Mouse (Mus musculus) CH12F3 (cell line): ENCODE results near the gene Chil1.

Source experiments
- in situ Hi-C: fragments of 300-500 bp; cut with MboI; formaldehyde crosslinking; loops from 2 replicates; pipeline ENCODE4 v1.14.3; 2020; ENCODE audit warnings: low sequenced_read_pairs

The Chil1 gene

GRCm38 (mm10) chr1:134182025-134182424 lies at the start of gene Chil1:
Chil1 (plus strand) TSS chr1:134182176.
- in situ Hi-C loops: no loop called here

- in situ Hi-C loops: no loop called here
Observed at GRCm38 (mm10) chr1:134133316-134133715, 48.7 kb upstream of the Chil1 start.

- in situ Hi-C loops: no loop called here
Observed at GRCm38 (mm10) chr1:134136351-134136750, 45.6 kb upstream of the Chil1 start.

- in situ Hi-C loops: no loop called here
Observed at GRCm38 (mm10) chr1:134138424-134138823, 43.6 kb upstream of the Chil1 start.

GRCm38 (mm10) chr1:134142363-134142794 lies 39.6 kb upstream of the Chil1 start:
- in situ Hi-C loops: no loop called here

- in situ Hi-C loops: no loop called here
Observed at GRCm38 (mm10) chr1:134146066-134146465, 35.9 kb upstream of the Chil1 start.

GRCm38 (mm10) chr1:134150076-134150475 lies 31.9 kb upstream of the Chil1 start:
- in situ Hi-C loops: loop anchor here (5.0 kb wide), 2 partner anchors 92 to 172 kb away; no protein-coding TSS in a partner anchor

GRCm38 (mm10) chr1:134150745-134151144 lies 31.2 kb upstream of the Chil1 start:
- in situ Hi-C loops: loop anchor here (5.0 kb wide), 2 partner anchors 92 to 172 kb away; no protein-coding TSS in a partner anchor

- in situ Hi-C loops: loop anchor here (5.0 kb wide), 2 partner anchors 90 to 170 kb away; no protein-coding TSS in a partner anchor
Observed at GRCm38 (mm10) chr1:134151655-134152412, 30.1 kb upstream of the Chil1 start.

- in situ Hi-C loops: loop anchor here (5.0 kb wide), 2 partner anchors 89 to 169 kb away; no protein-coding TSS in a partner anchor
Observed at GRCm38 (mm10) chr1:134152626-134153590, 29.1 kb upstream of the Chil1 start.

- in situ Hi-C loops: loop anchor here (5.0 kb wide), 2 partner anchors 88 to 168 kb away; no protein-coding TSS in a partner anchor
Observed at GRCm38 (mm10) chr1:134154121-134154520, 27.9 kb upstream of the Chil1 start.

GRCm38 (mm10) chr1:134154655-134155054 lies 27.3 kb upstream of the Chil1 start:
- in situ Hi-C loops: loop anchor here (5.0 kb wide), 2 partner anchors 88 to 168 kb away; no protein-coding TSS in a partner anchor

- in situ Hi-C loops: no loop called here
Observed at GRCm38 (mm10) chr1:134160404-134160803, 21.6 kb upstream of the Chil1 start.

- in situ Hi-C loops: no loop called here
Observed at GRCm38 (mm10) chr1:134161399-134161798, 20.6 kb upstream of the Chil1 start.

- in situ Hi-C loops: no loop called here
Observed at GRCm38 (mm10) chr1:134162510-134163225, 19.3 kb upstream of the Chil1 start.

GRCm38 (mm10) chr1:134163476-134163875 lies 18.5 kb upstream of the Chil1 start:
- in situ Hi-C loops: no loop called here

- in situ Hi-C loops: no loop called here
Observed at GRCm38 (mm10) chr1:134164454-134164853, 17.5 kb upstream of the Chil1 start.

GRCm38 (mm10) chr1:134166547-134166946 lies 15.4 kb upstream of the Chil1 start:
- in situ Hi-C loops: no loop called here

- in situ Hi-C loops: no loop called here
Observed at GRCm38 (mm10) chr1:134167416-134168305, 14.3 kb upstream of the Chil1 start.
